Mouse (Mus musculus) left cerebral cortex, adult 2 months (tissue): ENCODE measurements around the gene Slc4a2. TPM values are rescaled to one million over a fixed set of nuclear protein-coding genes. Genes with fewer than 3 reads are reported as not detected.
A peak's percentile ranks its signal among the peaks of the same experiment; 100 is the strongest.

Source experiments
- DNase-seq, 2 experiments: peaks; one replicate each; pipeline ENCODE4 v3.0.0; 2021 to 2022; ENCODE audit warnings: low spot score in 2 of 2, mixed read lengths in 1 of 2; ENCODE audit errors: extremely low spot score in 1 of 2
- H3K27ac ChIP-seq: fragments of 200-600 bp; 2 replicates; pipeline ENCODE4 v1.8.1; 2022
- H3K4me3 ChIP-seq: fragments of 200-600 bp; 2 replicates; pipeline ENCODE4 v1.8.1; 2022
- CTCF ChIP-seq: fragments of 200-600 bp; IDR thresholded peaks from 2 replicates; pipeline ENCODE4 v1.8.1; 2022; ENCODE audit warnings: antibody characterized with exemption, mild to moderate bottlenecking, moderate library complexity
- intact Hi-C: fragments of 180-260 bp; cut with DNase I; formaldehyde crosslinking; loops from one replicate; pipeline ENCODE4 v1.15.1; 2025
- total RNA-seq, 2 experiments: library from RNA; stranded (reverse); gene quantifications; 2 replicates each; pipeline ENCODE4 v1.2.3; 2021

The Slc4a2 gene
- total RNA-seq, 2 experiments from 2014 or later: 31.0 to 33.8 TPM

- DNase-seq: peak in 1 of 2 experiments; percentile 37
- no peak for TF ChIP-seq CTCF
- H3K27ac ChIP-seq: peak within 1 kb of the TSS; percentile 95
- H3K4me3 ChIP-seq: peak within 1 kb of the TSS; percentile 81
- intact Hi-C loops: loop anchor here (1.0 kb wide), 1 partner anchor 29 kb away; the partner anchor contains the start of genes Cdk5 and Slc4a2
Measured at GRCm38 (mm10) chr5:24452030-24452690, 28.5 kb downstream of the Slc4a2 start, which contains the start of gene Agap3. Gene Agap3, plus strand, starts transcription at chr5:24452177.

DNA sequence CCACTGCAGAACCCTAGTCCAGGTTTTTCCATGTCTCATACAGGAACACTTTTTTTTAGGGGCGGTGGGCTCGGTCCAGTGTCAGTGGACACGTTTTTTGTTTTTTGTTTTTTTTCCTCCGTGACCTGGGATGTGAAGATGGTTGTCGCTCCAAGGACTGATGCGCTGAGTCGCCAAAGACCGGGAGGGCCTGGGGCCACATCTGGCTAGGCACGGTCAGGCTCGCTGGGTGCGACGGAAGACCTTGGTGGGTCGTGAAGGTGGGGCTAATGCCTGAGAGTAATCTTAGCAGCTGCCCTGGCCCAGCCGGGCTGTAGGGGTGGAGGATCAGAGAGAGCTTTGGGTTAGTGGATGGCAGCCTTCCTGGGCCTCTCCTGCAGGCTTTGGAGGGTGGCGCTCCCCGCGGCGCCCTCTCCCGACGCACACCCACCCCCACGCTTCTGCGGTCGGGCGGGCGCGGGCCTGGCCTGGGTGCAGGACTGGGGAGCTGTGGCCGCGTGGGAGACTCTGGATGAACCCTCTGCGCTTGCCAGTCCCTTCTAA lies 29.1 kb downstream of the Slc4a2 start:
- peak; percentile 51 to 55 for DNase-seq
- no peak; the same call in 1 of the 2 replicates for TF ChIP-seq CTCF
- Histone ChIP-seq H3K4me3 (peak overlapping the region; percentile 81), H3K27ac (peak overlapping the region; percentile 95)
- intact Hi-C loops: loop anchor here (1.0 kb wide), 1 partner anchor 29 kb away; the partner anchor contains the start of genes Cdk5 and Slc4a2

GRCm38 (mm10) chr5:24453283-24453984 lies 29.8 kb downstream of the Slc4a2 start:
- no peak for TF ChIP-seq CTCF
- peak overlapping the region; percentile 95 for H3K27ac ChIP-seq
- H3K4me3 ChIP-seq: peak overlapping the region; percentile 81
- intact Hi-C loops: no loop called here
- no peak for DNase-seq

- no peak for DNase-seq
- Histone ChIP-seq H3K27ac (peak overlapping the region; percentile 95; the same call in 1 of the 2 replicates), H3K4me3 (peak overlapping the region; percentile 81; the same call in 1 of the 2 replicates)
- intact Hi-C loops: no loop called here
- TF ChIP-seq CTCF: no peak
Measured at GRCm38 (mm10) chr5:24453985-24454303, 30.3 kb downstream of the Slc4a2 start.

GRCm38 (mm10) chr5:24455076-24455475 lies 31.4 kb downstream of the Slc4a2 start:
- no peak for TF ChIP-seq CTCF
- 0 out of 2 replicates have a peak overlapping the region, but pooled peaks have one; percentile 4 for H3K4me3 ChIP-seq
- H3K27ac ChIP-seq: no peak overlapping the region
- DNase-seq: no peak
- intact Hi-C loops: no loop called here

GRCm38 (mm10) chr5:24455613-24456012 lies 32.0 kb downstream of the Slc4a2 start:
- Histone ChIP-seq H3K4me3 (0 out of 2 replicates have a peak overlapping the region, but pooled peaks have one; percentile 4), H3K27ac (no peak overlapping the region)
- intact Hi-C loops: no loop called here
- no peak for DNase-seq
- TF ChIP-seq CTCF: no peak

DNA sequence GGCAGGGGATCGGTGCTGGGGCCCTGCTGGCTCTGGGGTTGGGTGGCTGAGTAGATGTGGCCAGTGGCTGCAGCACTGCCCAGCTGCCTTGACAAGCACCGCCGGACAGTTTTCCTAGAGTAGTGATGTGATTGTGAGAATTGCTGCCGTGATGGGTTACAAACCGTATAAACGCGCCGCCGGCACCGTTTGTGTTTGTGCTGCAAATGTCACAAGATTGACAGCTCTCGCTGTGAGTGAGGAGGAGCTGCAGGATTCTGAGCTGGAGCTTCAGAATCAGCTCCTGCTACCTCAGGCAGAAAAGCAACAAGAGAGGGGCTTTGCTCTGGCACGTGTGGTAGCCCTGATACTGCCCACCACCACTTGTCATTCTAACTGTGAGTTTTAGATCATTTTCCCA lies 43.1 kb downstream of the Slc4a2 start:
- no peak for DNase-seq
- H3K4me3 ChIP-seq: no peak overlapping the region
- no peak for TF ChIP-seq CTCF
- no peak overlapping the region for H3K27ac ChIP-seq
- intact Hi-C loops: no loop called here

DNA sequence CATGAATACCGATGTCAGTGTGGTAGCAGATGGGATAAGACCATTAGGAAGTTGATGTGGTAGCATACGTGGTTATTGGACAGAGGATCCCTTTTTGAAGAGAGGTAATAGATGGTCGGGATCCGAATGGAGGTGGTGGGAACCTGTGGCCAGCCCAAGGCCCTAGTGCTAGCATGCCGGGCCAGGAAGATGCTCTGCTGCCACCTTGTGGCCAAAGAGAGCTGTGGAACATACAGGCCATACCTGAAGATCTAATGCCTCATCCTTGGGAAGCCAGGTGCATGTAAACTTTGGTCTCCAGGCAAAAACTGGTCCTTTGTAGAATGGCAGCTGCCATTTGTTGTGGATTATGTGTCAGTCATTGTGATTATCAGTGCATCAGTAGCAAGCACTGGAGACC lies 47.0 kb downstream of the Slc4a2 start:
- no peak overlapping the region for H3K27ac ChIP-seq
- peak; percentile 98 for TF ChIP-seq CTCF
- H3K4me3 ChIP-seq: no peak overlapping the region
- peak; percentile 68 to 78 for DNase-seq
- intact Hi-C loops: loop anchor here (2.0 to 5.0 kb wide), 3 partner anchors 46 to 73 kb away; no protein-coding TSS in a partner anchor

DNA sequence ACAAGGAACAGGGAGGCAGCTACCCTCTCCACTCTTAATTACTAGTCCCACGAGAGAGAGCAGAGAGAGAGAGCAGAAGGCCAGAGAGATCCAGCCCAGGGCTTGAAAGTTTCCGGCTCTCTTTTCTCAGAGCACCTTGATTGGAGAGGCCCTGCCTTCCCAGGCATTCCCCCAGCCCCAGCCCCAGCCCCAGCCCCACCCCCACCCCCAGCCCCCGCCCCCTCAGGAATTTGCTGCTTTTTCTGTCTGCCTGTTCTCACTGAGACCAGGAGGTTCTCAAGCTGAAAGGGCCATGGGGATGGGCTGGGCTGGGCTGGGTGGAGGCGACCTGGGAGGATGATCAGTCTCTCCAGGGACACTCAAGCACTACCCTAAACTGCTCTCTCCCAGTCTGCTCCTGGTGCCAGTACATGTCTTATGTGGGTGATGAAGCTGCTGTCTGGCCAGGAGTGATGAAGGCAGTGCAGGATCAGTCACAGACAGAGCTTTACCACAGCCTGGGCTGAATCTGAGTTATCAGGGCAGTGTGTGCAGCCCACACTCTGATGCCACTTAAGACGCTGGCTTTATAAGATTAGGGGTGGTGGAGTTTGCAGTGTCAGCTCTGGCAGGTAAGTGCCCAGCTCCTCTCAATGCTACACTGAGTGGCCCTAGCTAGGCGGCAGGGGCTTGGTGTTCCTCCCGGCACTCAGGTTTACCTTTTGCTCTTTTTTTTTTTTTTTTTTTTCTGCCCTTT lies 49.4 kb downstream of the Slc4a2 start:
- no peak for DNase-seq
- TF ChIP-seq CTCF: no peak
- intact Hi-C loops: loop anchor here (5.0 kb wide), 1 partner anchor 76 kb away; no protein-coding TSS in a partner anchor

GRCm38 (mm10) chr5:24474025-24474722 lies 50.5 kb downstream of the Slc4a2 start:
- Histone ChIP-seq H3K27ac (0 out of 2 replicates have a peak overlapping the region, but pooled peaks have one; percentile 30), H3K4me3 (peak overlapping the region; percentile 43)
- no peak for TF ChIP-seq CTCF
- no peak for DNase-seq
- intact Hi-C loops: loop anchor here (5.0 kb wide), 1 partner anchor 77 kb away; no protein-coding TSS in a partner anchor

More for the DNA sequence above, 49.4 kb downstream of the Slc4a2 start:
- H3K4me3 ChIP-seq: no peak overlapping the region
- H3K27ac ChIP-seq: no peak overlapping the region

DNA sequence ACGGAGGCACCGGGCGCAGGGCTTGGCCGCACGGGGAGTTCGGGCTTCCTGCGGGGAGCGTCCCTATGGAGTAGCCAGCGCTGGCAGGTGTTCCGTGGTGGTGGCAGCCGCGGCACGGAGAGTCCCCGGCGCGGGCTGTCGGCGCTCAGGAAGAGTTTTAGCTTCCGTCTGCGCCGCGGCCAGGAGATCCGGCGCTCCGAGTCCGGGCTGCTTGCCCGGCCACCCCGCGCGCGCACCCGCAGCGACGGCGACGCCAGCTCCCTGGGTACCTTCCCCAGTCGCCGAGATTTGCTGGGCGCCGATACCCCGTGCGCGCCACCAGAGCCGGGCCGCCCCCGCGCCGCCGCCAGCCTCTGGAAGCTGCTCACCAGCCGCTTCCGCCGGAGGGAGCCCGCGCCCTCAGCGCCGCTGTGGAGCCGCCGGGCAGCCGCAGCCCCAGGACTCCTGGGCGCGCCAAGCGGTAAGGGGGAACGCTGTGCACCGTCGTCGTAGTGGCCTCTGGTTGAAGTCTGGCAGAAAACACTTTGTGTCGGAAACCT lies 51.2 kb downstream of the Slc4a2 start:
- Histone ChIP-seq H3K27ac (peak overlapping the region; percentile 30), H3K4me3 (peak overlapping the region; percentile 43)
- peak; percentile 77 to 83 for DNase-seq
- intact Hi-C loops: loop anchor here (5.0 kb wide), 1 partner anchor 77 kb away; no protein-coding TSS in a partner anchor
- TF ChIP-seq CTCF: peak; percentile 51
